Mouse (Mus musculus) lung, adult 2 months (tissue): ENCODE measurements around the gene 4930453N24Rik.

ENCODE experiments used
- CTCF ChIP-seq: fragments of 200-500 bp; IDR thresholded peaks from 2 replicates; pipeline ENCODE4 v1.5.1; 2011; ENCODE audit warnings: mild to moderate bottlenecking, low read length, control low read depth; ENCODE audit not compliant: insufficient read depth
- POLR2A ChIP-seq: fragments of 200-500 bp; IDR thresholded peaks from 2 replicates; pipeline ENCODE4 v1.6.1; 2011; ENCODE audit warnings: low read depth, mild to moderate bottlenecking, control low read depth, low read length, borderline replicate concordance; ENCODE audit errors: extremely low read depth

DNA sequence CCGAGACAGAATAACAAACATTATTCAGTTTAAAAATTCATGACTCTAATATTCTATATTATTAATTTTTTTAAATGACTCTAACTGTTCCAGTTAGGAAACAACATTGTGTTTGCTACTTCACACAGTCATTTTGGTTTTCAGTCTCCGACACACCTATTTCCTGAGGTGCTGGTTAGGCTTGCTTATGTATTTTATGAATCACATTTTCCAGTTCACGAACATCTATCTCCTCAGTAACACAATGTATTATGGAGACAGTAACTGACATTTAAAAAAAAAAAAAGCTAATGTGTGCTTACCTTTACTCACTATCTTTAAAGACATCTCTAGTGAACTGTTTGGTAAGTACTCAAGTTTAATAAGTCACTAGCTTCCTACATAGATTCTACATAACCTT lies 18.7 kb upstream of the 4930453N24Rik start:
- TF ChIP-seq POLR2A (no peak), CTCF (no peak)
